Mouse (Mus musculus) forebrain, embryonic 11.5 days (tissue): ENCODE results near the gene Mydgf. TPM values are rescaled to one million over a fixed set of nuclear protein-coding genes. Genes with fewer than 3 reads are reported as not detected.

Experiments used
- ATAC-seq: fragments of 200-750 bp; cut with Nextera tagmentation; replicated peaks from 2 replicates; pipeline ENCODE4 v1.8.0; 2017; ENCODE audit warnings: moderate TSS enrichment; ENCODE audit not compliant: low FRiP score
- DNase-seq: peaks from one replicate; pipeline ENCODE4 v3.0.0-alpha.2; 2017; ENCODE audit warnings: low spot score
- H3K27ac ChIP-seq: fragments of 300-500 bp; sonication (generic); 2 replicates; pipeline ENCODE4 v1.5.1; 2014; ENCODE audit warnings: low read depth, low read length
- H3K27me3 ChIP-seq: fragments of 300-500 bp; sonication (generic); 2 replicates; pipeline ENCODE4 v1.6.1; 2014; ENCODE audit warnings: mild to moderate bottlenecking, low read length, mixed read lengths; ENCODE audit not compliant: control insufficient read depth, insufficient read depth
- H3K36me3 ChIP-seq: fragments of 300-500 bp; sonication (generic); 2 replicates; pipeline ENCODE4 v1.6.1; 2014; ENCODE audit warnings: mild to moderate bottlenecking, low read length, moderate library complexity, mixed read lengths; ENCODE audit not compliant: control insufficient read depth, insufficient read depth
- H3K4me1 ChIP-seq: fragments of 300-500 bp; sonication (generic); replicated peaks from 2 replicates; pipeline ENCODE4 v1.6.1; 2014; ENCODE audit warnings: low read length, mixed read lengths; ENCODE audit not compliant: control insufficient read depth, insufficient read depth
- H3K4me2 ChIP-seq: fragments of 300-500 bp; sonication (generic); 2 replicates; pipeline ENCODE4 v1.6.1; 2014; ENCODE audit warnings: low read depth, mild to moderate bottlenecking, low read length, moderate library complexity, mixed read lengths; ENCODE audit not compliant: severe bottlenecking
- H3K4me3 ChIP-seq: fragments of 300-500 bp; sonication (generic); 2 replicates; pipeline ENCODE4 v1.5.1; 2014; ENCODE audit warnings: low read depth, low read length
- H3K9ac ChIP-seq: fragments of 300-500 bp; sonication (generic); 2 replicates; pipeline ENCODE4 v1.6.1; 2014; ENCODE audit warnings: low read length
- H3K9me3 ChIP-seq: fragments of 300-500 bp; sonication (generic); 2 replicates; pipeline ENCODE4 v1.6.1; 2016; ENCODE audit warnings: low read length, mixed read lengths; ENCODE audit not compliant: control insufficient read depth
- WGBS: fragments of 180-500 bp; shearing (Covaris S2); extraction: QIAGEN DNeasy Blood & Tissue Kit; methylation state at CpG from one replicate; pipeline ENCODE4 v1.1.7; 2014; 5-methylcytosine and 5-hydroxymethylcytosine counted together
- polyA plus RNA-seq: library from polyadenylated mRNA; unstranded; fragments of >200 nt; fragmentation: Nextera tagmentation; extraction: Ambion mirVana; gene quantifications from 2 replicates; pipeline ENCODE4 v1.2.1, GENCODE M21; 2014

Gene Mydgf
- polyA plus RNA-seq, 1 experiment from 2014 or later: 55.4 TPM

DNA sequence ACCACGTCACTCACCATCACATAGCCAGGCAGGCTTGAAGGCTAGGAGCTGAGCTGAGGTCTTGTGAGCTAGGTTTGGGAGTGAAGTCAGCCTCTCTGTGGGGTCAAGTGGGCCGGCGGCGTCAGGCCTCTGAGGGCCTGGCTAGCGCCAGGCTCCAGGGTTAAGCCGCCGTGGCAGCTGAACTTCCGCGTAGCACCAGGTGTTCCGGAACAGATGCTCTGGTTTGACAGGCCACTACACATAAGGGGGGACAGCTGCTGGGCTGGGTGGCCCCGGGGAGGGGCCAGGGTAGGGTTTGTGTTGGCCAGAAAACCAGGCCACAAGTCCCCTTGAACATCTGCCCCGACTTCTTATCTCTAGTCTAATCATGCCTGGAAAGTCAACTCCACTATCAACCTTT lies 36.3 kb downstream of the Mydgf start:
- ATAC-seq: no peak
- Histone ChIP-seq H3K4me3 (no peak overlapping the region), H3K4me1 (peaks cover 6% of the 10 kb centered on the region), H3K36me3 (no peaks in the 10 kb centered on the region), H3K27me3 (peaks cover 22% of the 10 kb centered on the region), H3K27ac (no peak overlapping the region), H3K9ac (no peak overlapping the region), H3K4me2 (no peak overlapping the region), H3K9me3 (no peaks in the 10 kb centered on the region)
- no peak for DNase-seq
- 71% methylated on average over 12 of the region's 12 CpGs for WGBS

DNA sequence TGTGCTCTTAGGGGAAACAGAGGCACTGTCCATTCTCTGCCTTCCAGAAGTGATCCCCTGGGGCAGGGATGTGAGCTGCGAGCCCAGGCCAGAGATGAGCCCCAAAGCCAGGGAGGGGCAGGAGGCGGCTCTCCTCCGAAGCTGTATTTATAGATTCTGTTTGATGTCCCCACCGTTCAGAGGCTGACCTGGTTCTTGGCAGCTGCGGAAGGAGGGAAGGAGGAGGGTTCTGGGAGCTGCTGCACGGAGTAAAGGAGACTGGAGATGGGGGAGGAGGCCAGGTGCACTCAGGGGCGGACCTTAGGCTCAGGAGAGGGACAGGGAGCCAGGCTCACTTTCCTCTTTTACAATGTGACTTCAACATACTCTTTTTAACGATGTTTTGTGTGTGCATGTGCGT lies 37.6 kb downstream of the Mydgf start:
- DNase-seq (no peak), ATAC-seq (no peak)
- Histone ChIP-seq H3K27ac (no peak overlapping the region), H3K27me3 (peaks cover 30% of the 10 kb centered on the region), H3K4me1 (peaks cover 17% of the 10 kb centered on the region), H3K4me3 (no peak overlapping the region), H3K9ac (no peak overlapping the region), H3K4me2 (no peak overlapping the region), H3K9me3 (no peaks in the 10 kb centered on the region), H3K36me3 (no peaks in the 10 kb centered on the region)
- 26% methylated on average over 9 of the region's 9 CpGs for WGBS

DNA sequence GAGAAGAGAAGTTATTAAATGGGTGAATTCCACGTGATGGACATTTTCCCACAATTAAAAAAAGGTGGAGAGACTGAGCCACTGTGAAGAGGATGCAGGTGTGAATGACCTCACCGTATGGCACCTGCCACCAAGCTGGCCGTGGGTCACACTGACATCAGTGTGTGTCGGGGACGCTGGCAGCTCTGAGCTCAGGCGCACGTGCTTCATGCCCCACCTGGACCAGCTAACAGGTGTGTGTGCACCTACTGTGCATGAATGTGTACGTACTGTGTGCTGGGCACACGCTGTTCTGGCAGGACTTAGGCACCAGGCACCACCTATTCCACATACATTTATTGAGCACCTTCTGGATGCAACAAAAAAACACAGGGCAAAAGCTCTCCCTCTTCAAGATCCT lies 39.2 kb downstream of the Mydgf start:
- H3K9ac ChIP-seq: no peak overlapping the region
- peaks cover 37% of the 10 kb centered on the region for H3K27me3 ChIP-seq
- no peaks in the 10 kb centered on the region for H3K9me3 ChIP-seq
- no peak overlapping the region for H3K4me3 ChIP-seq
- no peak overlapping the region for H3K4me2 ChIP-seq
- WGBS: 78% methylated on average over 9 of the region's 9 CpGs
- no peaks in the 10 kb centered on the region for H3K36me3 ChIP-seq
- DNase-seq: no peak
- H3K27ac ChIP-seq: no peak overlapping the region
- no peak for ATAC-seq
- H3K4me1 ChIP-seq: peaks cover 17% of the 10 kb centered on the region

DNA sequence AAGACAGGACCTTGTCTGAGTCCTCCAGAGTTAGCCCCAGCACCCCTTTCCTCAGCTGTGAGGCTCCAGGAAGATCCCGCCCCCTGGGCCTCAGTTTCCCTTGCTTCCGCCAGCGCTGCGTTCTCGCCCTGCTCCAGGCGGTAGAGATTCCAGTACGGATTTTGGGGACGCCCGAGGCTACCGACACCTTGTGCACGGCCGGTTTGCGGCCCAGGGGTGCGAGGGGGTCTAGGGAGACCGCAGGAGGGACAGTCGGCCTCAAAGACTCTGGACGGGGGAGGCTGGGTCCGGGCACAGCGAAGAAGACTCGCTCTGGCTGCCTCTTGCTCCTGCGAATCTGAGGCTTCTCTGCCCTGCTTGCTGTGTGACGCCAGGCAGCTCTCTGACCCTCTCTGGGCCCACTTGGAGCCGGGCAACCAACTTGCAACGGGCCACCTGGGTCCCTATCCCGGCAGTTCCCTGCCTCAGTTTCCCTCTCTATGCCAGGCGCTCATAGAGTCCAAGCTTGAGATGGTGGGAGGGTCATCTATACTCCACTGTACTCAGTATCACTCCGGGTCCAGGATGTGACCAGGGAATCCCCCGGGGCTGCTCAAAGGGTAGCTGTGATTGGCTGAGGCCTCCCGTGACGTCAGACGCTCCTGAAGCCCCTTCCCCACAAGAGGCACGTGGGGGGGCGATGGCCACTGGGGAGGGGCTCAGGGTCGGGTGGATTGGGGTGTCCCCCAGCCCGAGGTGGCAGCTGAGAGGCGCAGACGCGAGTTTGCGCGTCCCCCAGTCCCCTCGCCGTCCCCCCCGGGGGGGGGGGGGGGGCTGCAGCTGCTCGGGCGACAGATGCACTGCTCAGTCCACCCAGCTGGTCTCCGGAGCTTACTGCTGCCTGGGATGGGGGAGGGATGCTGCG lies 41.8 kb downstream of the Mydgf start:
- Histone ChIP-seq H3K27ac (no peak overlapping the region), H3K27me3 (peaks cover 37% of the 10 kb centered on the region), H3K4me2 (peak overlapping the region; percentile 62), H3K9me3 (no peaks in the 10 kb centered on the region), H3K9ac (peak overlapping the region; percentile 45), H3K4me3 (peak overlapping the region; percentile 30), H3K4me1 (peaks cover 12% of the 10 kb centered on the region), H3K36me3 (no peaks in the 10 kb centered on the region)
- DNase-seq (peak; percentile 75), ATAC-seq (peak; percentile 58)
- under 1% methylated on average over 36 of the region's 47 CpGs for WGBS

DNA sequence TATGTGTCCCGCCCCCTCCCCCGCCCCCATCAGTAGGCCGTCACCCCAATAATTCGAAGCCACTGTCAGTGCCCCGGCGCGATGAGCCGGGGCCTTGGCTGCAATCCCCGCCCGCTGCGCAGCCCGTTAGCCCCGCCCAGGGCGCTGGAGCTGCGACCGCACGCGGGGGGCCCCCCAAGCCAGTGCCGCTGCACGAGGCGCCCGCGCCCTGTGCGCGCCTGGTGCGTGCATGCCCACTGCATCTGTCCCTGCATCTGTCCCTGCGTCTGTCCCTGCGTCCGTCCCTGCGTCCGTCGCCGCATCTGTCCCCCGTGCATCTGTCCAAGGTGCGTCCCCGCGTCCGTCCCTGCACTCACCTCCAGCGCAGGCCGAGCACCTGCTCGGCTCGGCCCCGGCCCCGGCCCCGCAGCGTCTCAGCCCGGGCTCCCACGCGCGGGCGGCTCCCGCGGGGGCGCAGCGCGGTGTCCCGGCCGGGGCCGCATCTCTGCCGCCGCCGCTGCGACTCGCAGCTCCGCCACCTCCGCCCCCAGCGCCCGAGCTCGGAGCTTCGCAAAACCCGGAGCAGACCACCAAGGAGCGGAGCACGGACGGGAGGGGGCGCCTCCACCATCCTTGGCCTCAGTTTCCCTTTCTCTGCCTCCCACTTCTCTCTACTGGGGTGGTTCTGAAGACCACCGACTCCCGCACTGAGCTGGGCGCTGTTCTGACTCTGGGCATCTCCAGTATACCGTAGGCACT lies 43.7 kb downstream of the Mydgf start, which contains the start of gene Sema6b:
Sema6b (minus strand) TSS at position 486 of the 738 bp plus-strand sequence.
- H3K4me2 ChIP-seq: peak within 1 kb of the TSS; percentile 91
- H3K36me3 ChIP-seq: no peaks in the 10 kb centered on the region
- peak; percentile 45 for ATAC-seq
- 1% methylated on average over 62 of the region's 79 CpGs for WGBS
- H3K4me3 ChIP-seq: peak within 1 kb of the TSS; percentile 61
- no peak within 1 kb of the TSS for H3K27ac ChIP-seq
- H3K9ac ChIP-seq: peak within 1 kb of the TSS; percentile 50
- DNase-seq: peak; percentile 84
- no peaks in the 10 kb centered on the region for H3K9me3 ChIP-seq
- H3K27me3 ChIP-seq: peaks cover 37% of the 10 kb centered on the region
- H3K4me1 ChIP-seq: peaks cover 12% of the 10 kb centered on the region

DNA sequence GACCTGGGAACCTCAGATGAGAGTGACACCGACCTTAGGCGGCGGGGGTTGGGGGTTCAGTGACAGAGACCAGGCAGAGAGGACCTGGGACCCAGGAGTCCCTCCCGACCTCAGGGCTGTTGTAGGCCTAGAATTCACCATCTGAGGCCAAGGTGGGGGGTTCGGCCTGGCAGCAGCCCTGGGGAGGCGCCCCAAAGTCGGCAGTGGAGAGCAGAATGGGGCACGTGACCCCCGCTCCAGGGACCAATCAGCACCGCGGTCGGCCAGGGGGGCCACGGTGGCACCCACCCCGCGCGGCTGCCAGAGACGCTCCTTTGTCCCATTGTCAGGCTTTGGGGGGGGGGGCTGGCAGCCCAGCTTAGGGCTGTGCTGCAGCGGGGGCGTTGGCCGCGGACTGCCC lies 44.4 kb downstream of the Mydgf start:
- Histone ChIP-seq H3K9ac (peak overlapping the region; percentile 50), H3K27ac (no peak overlapping the region), H3K4me2 (peak overlapping the region; percentile 91), H3K27me3 (peaks cover 37% of the 10 kb centered on the region), H3K4me3 (peak overlapping the region; percentile 61), H3K4me1 (peaks cover 12% of the 10 kb centered on the region), H3K9me3 (no peaks in the 10 kb centered on the region), H3K36me3 (no peaks in the 10 kb centered on the region)
- DNase-seq: no peak
- ATAC-seq: peak; percentile 16; the same call in 1 of the 2 replicates
- 3% methylated on average over 16 of the region's 21 CpGs for WGBS

DNA sequence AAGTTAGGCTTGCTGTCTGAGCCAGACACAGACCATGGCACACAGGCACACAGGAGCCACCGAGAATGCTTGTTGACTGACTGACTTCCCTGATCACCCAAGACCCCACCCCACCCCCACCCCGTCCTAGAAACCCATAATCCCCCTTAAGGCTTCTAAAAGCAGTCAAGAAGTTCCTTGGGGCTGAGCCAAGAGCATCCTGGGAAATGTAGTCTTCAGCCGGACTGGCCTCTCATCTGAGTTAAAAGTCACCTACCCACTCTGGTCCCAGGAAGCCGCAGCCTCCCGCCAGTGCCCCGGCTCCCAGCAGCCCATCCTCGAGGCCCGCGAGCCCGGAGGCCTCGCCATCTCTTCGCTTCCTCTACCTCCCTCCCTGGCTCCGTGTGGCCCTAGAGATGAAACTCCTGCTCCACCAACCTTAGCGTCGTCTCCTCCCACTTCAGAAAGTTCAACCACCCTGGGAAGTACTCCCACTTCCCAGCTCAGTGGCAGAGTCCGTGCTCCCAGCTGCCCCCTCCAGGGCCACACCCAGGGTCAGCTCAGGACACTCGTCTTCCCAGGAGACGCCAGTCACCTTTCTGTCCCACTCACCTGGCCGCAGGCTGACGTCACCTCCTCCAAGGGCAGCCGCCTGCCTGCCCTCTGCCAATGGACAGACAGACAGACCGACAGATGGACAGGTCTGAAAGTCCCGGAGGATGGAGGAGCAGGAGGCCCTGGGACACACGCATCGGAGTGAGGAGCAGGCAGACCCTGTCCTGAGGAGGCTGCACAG lies 45.7 kb downstream of the Mydgf start:
- Histone ChIP-seq H3K4me1 (peaks cover 15% of the 10 kb centered on the region), H3K4me3 (no peak overlapping the region), H3K27me3 (peaks cover 37% of the 10 kb centered on the region), H3K9me3 (no peaks in the 10 kb centered on the region), H3K27ac (no peak overlapping the region), H3K4me2 (no peak overlapping the region), H3K9ac (no peak overlapping the region), H3K36me3 (no peaks in the 10 kb centered on the region)
- ATAC-seq (no peak), DNase-seq (no peak)
- 16% methylated on average over 25 of the region's 25 CpGs for WGBS

DNA sequence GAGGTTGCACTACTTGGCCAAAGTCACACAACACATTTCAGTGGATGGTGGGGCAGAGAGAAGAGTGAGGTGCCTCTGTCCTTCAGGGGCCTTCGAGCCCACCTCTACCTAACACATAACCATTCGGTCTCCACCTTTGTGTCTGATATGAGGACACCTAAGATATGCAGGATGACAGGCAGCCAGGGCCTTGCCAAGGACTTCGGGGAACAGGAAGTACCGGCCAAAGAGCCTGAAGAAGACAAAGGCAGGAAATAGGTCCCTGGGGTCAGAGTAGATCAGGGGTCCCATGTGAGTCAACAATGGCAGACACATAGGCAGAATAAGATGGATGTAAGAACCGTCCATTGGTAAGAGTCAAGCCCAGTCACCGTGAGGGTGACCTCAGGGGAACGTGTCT lies 47.2 kb downstream of the Mydgf start:
- 89% methylated on average over 7 of the region's 7 CpGs for WGBS
- Histone ChIP-seq H3K9me3 (no peaks in the 10 kb centered on the region), H3K4me3 (no peak overlapping the region), H3K27me3 (peaks cover 33% of the 10 kb centered on the region), H3K4me1 (peaks cover 5% of the 10 kb centered on the region; the same call in 1 of the 2 replicates), H3K9ac (no peak overlapping the region), H3K36me3 (no peaks in the 10 kb centered on the region), H3K4me2 (no peak overlapping the region), H3K27ac (no peak overlapping the region)
- no peak for DNase-seq
- ATAC-seq: no peak
